Mouse (Mus musculus): ENCODE measurements around the gene Mgat4d. TPM values are rescaled to one million over a fixed set of nuclear protein-coding genes. Genes with fewer than 3 reads are reported as not detected.
"Not testable (repeated sequence)": the region's sequence is repeated elsewhere in the genome, so short reads cannot be mapped to it uniquely, and the experiment has no call there.

Mgat4d gene
- not detected in 2 replicates for polyA plus RNA-seq (2015; fragmentation: Nextera tagmentation; extraction: Ambion mirVana)

GRCm38 (mm10) chr8:83348263-83348662 lies at the start of gene Mgat4d:
Mgat4d (plus strand) TSS chr8:83348471.
- Histone ChIP-seq H3K36me3 (ENCODE audit: insufficient read depth, low read length) (no peaks in the 10 kb centered on the region), H3K4me2 (replicated peaks; ENCODE audit: low read depth, low read length) (no peak within 1 kb of the TSS), H3K9me3 (ENCODE audit: low read length) (no peaks in the 10 kb centered on the region), H3K27ac (ENCODE audit: low read length) (no peak within 1 kb of the TSS), H3K27me3 (ENCODE audit: insufficient read depth, low read length) (no peaks in the 10 kb centered on the region), H3K4me3 (ENCODE audit: low read length) (no peak within 1 kb of the TSS), H3K4me1 (ENCODE audit: insufficient read depth, low read length) (no peaks in the 10 kb centered on the region), H3K9ac (replicated peaks; ENCODE audit: low read length) (no peak within 1 kb of the TSS)
- no peak for ATAC-seq (ENCODE audit: low FRiP score, low TSS enrichment)
- 82% methylated on average over 18 of the region's 18 CpGs for WGBS

DNA sequence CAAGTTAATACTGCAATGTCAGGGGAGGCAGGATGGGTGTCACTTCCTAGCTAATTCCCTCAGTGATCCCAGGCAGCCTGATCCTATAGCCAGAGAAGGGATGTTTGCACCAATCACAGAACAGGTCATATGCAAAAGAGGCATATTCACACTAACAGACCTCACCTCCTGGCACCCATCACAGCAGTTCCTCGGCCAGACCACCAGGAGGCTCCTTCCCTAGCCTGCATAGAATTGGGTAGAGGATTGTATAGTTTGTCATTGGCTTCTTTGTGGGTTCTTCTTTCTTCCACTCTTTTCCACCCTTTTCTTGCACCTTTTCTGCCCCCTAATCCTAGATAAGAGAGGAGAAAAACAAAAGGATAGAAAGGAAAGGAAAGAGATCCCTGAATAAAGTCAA lies 48.1 kb upstream of the Mgat4d start:
- H3K4me1 ChIP-seq (ENCODE audit: insufficient read depth, low read length) = no peaks in the 10 kb centered on the region
- H3K9me3 ChIP-seq (ENCODE audit: low read length) = no peaks in the 10 kb centered on the region
- H3K9ac ChIP-seq (replicated peaks; ENCODE audit: low read length) = no peak overlapping the region
- no peak overlapping the region for H3K27ac ChIP-seq (ENCODE audit: low read length)
- no peaks in the 10 kb centered on the region for H3K27me3 ChIP-seq (ENCODE audit: insufficient read depth, low read length)
- H3K4me2 ChIP-seq (replicated peaks; ENCODE audit: low read depth, low read length) = no peak overlapping the region
- no peak overlapping the region for H3K4me3 ChIP-seq (ENCODE audit: low read length)
- ATAC-seq (ENCODE audit: low FRiP score, low TSS enrichment) = no peak
- WGBS = 42% methylated on average over 1 of the region's 1 CpGs
- H3K36me3 ChIP-seq (ENCODE audit: insufficient read depth, low read length) = no peaks in the 10 kb centered on the region

GRCm38 (mm10) chr8:83304946-83305345 lies 43.3 kb upstream of the Mgat4d start:
- Histone ChIP-seq H3K9me3 (ENCODE audit: low read length) (no peaks in the 10 kb centered on the region), H3K27ac (ENCODE audit: low read length) (no peak overlapping the region), H3K27me3 (ENCODE audit: insufficient read depth, low read length) (no peaks in the 10 kb centered on the region), H3K4me2 (replicated peaks; ENCODE audit: low read depth, low read length) (no peak overlapping the region), H3K36me3 (ENCODE audit: insufficient read depth, low read length) (no peaks in the 10 kb centered on the region), H3K4me1 (ENCODE audit: insufficient read depth, low read length) (no peaks in the 10 kb centered on the region), H3K4me3 (ENCODE audit: low read length) (no peak overlapping the region), H3K9ac (replicated peaks; ENCODE audit: low read length) (no peak overlapping the region)
- 96% methylated on average over 1 of the region's 1 CpGs for WGBS
- ATAC-seq (ENCODE audit: low FRiP score, low TSS enrichment) = no peak

GRCm38 (mm10) chr8:83309836-83310235 lies 38.4 kb upstream of the Mgat4d start:
- Histone ChIP-seq H3K9ac (replicated peaks; ENCODE audit: low read length) (no peak overlapping the region), H3K4me2 (replicated peaks; ENCODE audit: low read depth, low read length) (no peak overlapping the region), H3K9me3 (ENCODE audit: low read length) (no peaks in the 10 kb centered on the region), H3K4me3 (ENCODE audit: low read length) (no peak overlapping the region), H3K36me3 (ENCODE audit: insufficient read depth, low read length) (peaks cover 4% of the 10 kb centered on the region; the same call in 1 of the 2 replicates), H3K4me1 (ENCODE audit: insufficient read depth, low read length) (no peaks in the 10 kb centered on the region), H3K27me3 (ENCODE audit: insufficient read depth, low read length) (no peaks in the 10 kb centered on the region), H3K27ac (ENCODE audit: low read length) (no peak overlapping the region)
- no peak for ATAC-seq (ENCODE audit: low FRiP score, low TSS enrichment)
- whole genome bisulfite sequencing = 90% methylated on average over 6 of the region's 6 CpGs

DNA sequence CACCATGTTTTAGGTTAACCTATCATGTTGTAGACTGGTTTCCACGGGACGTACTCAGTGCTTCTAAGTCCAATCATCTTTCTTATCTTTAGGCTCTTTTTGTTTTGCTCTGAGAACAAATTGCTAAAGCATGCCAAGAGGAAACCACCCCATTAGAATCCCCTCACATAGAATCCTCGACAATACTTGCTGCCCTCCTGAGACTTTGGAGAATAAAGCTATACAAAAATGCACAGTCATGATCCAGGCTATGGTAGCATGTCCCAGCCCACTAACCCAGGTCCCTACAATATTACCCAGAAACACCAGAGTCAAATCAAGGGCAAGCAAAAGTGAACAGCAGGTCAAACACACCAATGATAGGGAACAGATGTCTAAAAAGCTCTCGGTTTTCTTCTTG lies 33.2 kb upstream of the Mgat4d start:
- H3K4me2 ChIP-seq (replicated peaks; ENCODE audit: low read depth, low read length); ATAC-seq (ENCODE audit: low FRiP score, low TSS enrichment); H3K4me1 ChIP-seq (ENCODE audit: insufficient read depth, low read length); H3K27me3 ChIP-seq (ENCODE audit: insufficient read depth, low read length); H3K27ac ChIP-seq (ENCODE audit: low read length); H3K9me3 ChIP-seq (ENCODE audit: low read length); H3K9ac ChIP-seq (replicated peaks; ENCODE audit: low read length); H3K4me3 ChIP-seq (ENCODE audit: low read length): not testable (repeated sequence)
- H3K36me3 ChIP-seq (ENCODE audit: insufficient read depth, low read length) = peaks cover 21% of the 10 kb centered on the region
- 82% methylated on average over 4 of the region's 4 CpGs for WGBS

GRCm38 (mm10) chr8:83315691-83316090 lies 32.6 kb upstream of the Mgat4d start:
- no peak overlapping the region for H3K4me3 ChIP-seq (ENCODE audit: low read length)
- ATAC-seq (ENCODE audit: low FRiP score, low TSS enrichment) = no peak
- H3K27ac ChIP-seq (ENCODE audit: low read length) = no peak overlapping the region
- 79% methylated on average over 2 of the region's 2 CpGs for WGBS
- peaks cover 21% of the 10 kb centered on the region for H3K36me3 ChIP-seq (ENCODE audit: insufficient read depth, low read length)
- no peaks in the 10 kb centered on the region for H3K4me1 ChIP-seq (ENCODE audit: insufficient read depth, low read length)
- H3K27me3 ChIP-seq (ENCODE audit: insufficient read depth, low read length) = no peaks in the 10 kb centered on the region
- H3K9ac ChIP-seq (replicated peaks; ENCODE audit: low read length) = no peak overlapping the region
- no peaks in the 10 kb centered on the region for H3K9me3 ChIP-seq (ENCODE audit: low read length)
- H3K4me2 ChIP-seq (replicated peaks; ENCODE audit: low read depth, low read length) = no peak overlapping the region

GRCm38 (mm10) chr8:83320543-83320942 lies 27.7 kb upstream of the Mgat4d start:
- Histone ChIP-seq H3K27ac (ENCODE audit: low read length) (no peak overlapping the region), H3K4me1 (ENCODE audit: insufficient read depth, low read length) (no peaks in the 10 kb centered on the region), H3K9ac (replicated peaks; ENCODE audit: low read length) (no peak overlapping the region), H3K4me3 (ENCODE audit: low read length) (no peak overlapping the region), H3K36me3 (ENCODE audit: insufficient read depth, low read length) (peaks cover 28% of the 10 kb centered on the region), H3K9me3 (ENCODE audit: low read length) (no peaks in the 10 kb centered on the region), H3K4me2 (replicated peaks; ENCODE audit: low read depth, low read length) (no peak overlapping the region), H3K27me3 (ENCODE audit: insufficient read depth, low read length) (no peaks in the 10 kb centered on the region)
- WGBS = 88% methylated on average over 3 of the region's 3 CpGs
- no peak for ATAC-seq (ENCODE audit: low FRiP score, low TSS enrichment)

GRCm38 (mm10) chr8:83322374-83322773 lies 25.9 kb upstream of the Mgat4d start:
- no peak; the same call in 1 of the 2 replicates for ATAC-seq (ENCODE audit: low FRiP score, low TSS enrichment)
- peaks cover 23% of the 10 kb centered on the region for H3K36me3 ChIP-seq (ENCODE audit: insufficient read depth, low read length)
- no peak overlapping the region for H3K27ac ChIP-seq (ENCODE audit: low read length)
- H3K27me3 ChIP-seq (ENCODE audit: insufficient read depth, low read length) = no peaks in the 10 kb centered on the region
- no peak overlapping the region for H3K4me3 ChIP-seq (ENCODE audit: low read length)
- WGBS = 94% methylated on average over 6 of the region's 6 CpGs
- no peaks in the 10 kb centered on the region for H3K4me1 ChIP-seq (ENCODE audit: insufficient read depth, low read length)
- H3K4me2 ChIP-seq (replicated peaks; ENCODE audit: low read depth, low read length) = no peak overlapping the region
- H3K9me3 ChIP-seq (ENCODE audit: low read length) = no peaks in the 10 kb centered on the region
- no peak overlapping the region for H3K9ac ChIP-seq (replicated peaks; ENCODE audit: low read length)

DNA sequence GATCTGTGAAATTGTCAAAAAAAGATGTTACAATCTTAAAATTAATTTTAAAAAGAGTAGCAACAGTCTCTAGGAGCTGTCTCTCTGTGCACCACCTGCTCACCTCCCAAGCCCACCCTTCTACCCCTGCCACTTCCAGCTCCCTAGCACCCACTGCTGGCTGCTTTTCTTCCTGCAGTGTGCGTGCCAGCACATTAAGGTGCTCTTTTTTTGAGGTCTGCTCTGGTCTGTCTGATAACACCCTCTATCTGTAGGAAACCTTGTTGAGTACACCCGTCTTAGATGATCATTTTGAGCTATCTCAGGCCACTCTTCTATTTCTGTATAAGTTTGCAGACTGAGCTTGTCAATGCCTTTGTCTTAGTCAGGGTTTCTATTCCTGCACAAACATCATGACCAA lies 25.2 kb upstream of the Mgat4d start:
- 84% methylated on average over 2 of the region's 2 CpGs for WGBS
- H3K9ac ChIP-seq (replicated peaks; ENCODE audit: low read length) = no peak overlapping the region
- H3K9me3 ChIP-seq (ENCODE audit: low read length) = no peaks in the 10 kb centered on the region
- no peaks in the 10 kb centered on the region for H3K4me1 ChIP-seq (ENCODE audit: insufficient read depth, low read length)
- peaks cover 19% of the 10 kb centered on the region for H3K36me3 ChIP-seq (ENCODE audit: insufficient read depth, low read length)
- H3K27ac ChIP-seq (ENCODE audit: low read length) = no peak overlapping the region
- no peak overlapping the region for H3K4me3 ChIP-seq (ENCODE audit: low read length)
- no peak for ATAC-seq (ENCODE audit: low FRiP score, low TSS enrichment)
- no peak overlapping the region for H3K4me2 ChIP-seq (replicated peaks; ENCODE audit: low read depth, low read length)
- H3K27me3 ChIP-seq (ENCODE audit: insufficient read depth, low read length) = no peaks in the 10 kb centered on the region

GRCm38 (mm10) chr8:83327889-83328288 lies 20.4 kb upstream of the Mgat4d start:
- no peak for ATAC-seq (ENCODE audit: low FRiP score, low TSS enrichment)
- Histone ChIP-seq H3K4me1 (ENCODE audit: insufficient read depth, low read length) (peaks cover 5% of the 10 kb centered on the region), H3K9me3 (ENCODE audit: low read length) (no peaks in the 10 kb centered on the region), H3K9ac (replicated peaks; ENCODE audit: low read length) (no peak overlapping the region), H3K27me3 (ENCODE audit: insufficient read depth, low read length) (no peaks in the 10 kb centered on the region), H3K4me3 (ENCODE audit: low read length) (no peak overlapping the region), H3K27ac (ENCODE audit: low read length) (no peak overlapping the region), H3K36me3 (ENCODE audit: insufficient read depth, low read length) (peaks cover 4% of the 10 kb centered on the region; the same call in 1 of the 2 replicates), H3K4me2 (replicated peaks; ENCODE audit: low read depth, low read length) (no peak overlapping the region)
- 94% methylated on average over 5 of the region's 5 CpGs for WGBS
